Mouse (Mus musculus) myocyte (in vitro differentiated cells): ENCODE data around the gene Pfn3. TPM values are rescaled to one million over a fixed set of nuclear protein-coding genes. Genes with fewer than 3 reads are reported as not detected.

Experiments used
- H3K27me3 ChIP-seq: one replicate; pipeline ENCODE4 v1.6.1; 2011; ENCODE audit not compliant: control insufficient read depth, insufficient read depth, insufficient read length
- H3K36me3 ChIP-seq: one replicate; pipeline ENCODE4 v1.6.1; 2011; ENCODE audit not compliant: control insufficient read depth, insufficient read depth
- H3K4me2 ChIP-seq: one replicate; pipeline ENCODE4 v1.6.1; 2011; ENCODE audit warnings: low read depth, control low read depth
- H3K4me3 ChIP-seq: one replicate; pipeline ENCODE4 v1.5.1; 2011; ENCODE audit warnings: mild to moderate bottlenecking, control low read depth, moderate library complexity
- H3K79me2 ChIP-seq: one replicate; pipeline ENCODE4 v1.6.1; 2011; ENCODE audit not compliant: control insufficient read depth, insufficient read depth
- H3ac ChIP-seq: one replicate; pipeline ENCODE4 v1.6.1; 2011; ENCODE audit not compliant: control insufficient read depth, insufficient read length
- CEBPB ChIP-seq: IDR thresholded peaks from 2 replicates; pipeline ENCODE4 v1.6.1; 2011; ENCODE audit warnings: mild to moderate bottlenecking, moderate library complexity; ENCODE audit not compliant: poor library complexity, insufficient read depth, severe bottlenecking
- E2F4 ChIP-seq: IDR thresholded peaks from one replicate; pipeline ENCODE4 v1.6.1; 2011; ENCODE audit warnings: mild to moderate bottlenecking, control low read depth, moderate library complexity; ENCODE audit not compliant: insufficient read depth
- MAX ChIP-seq: IDR thresholded peaks from one replicate; pipeline ENCODE4 v1.6.1; 2011; ENCODE audit warnings: low read depth, mild to moderate bottlenecking, control low read depth
- MYOD1 ChIP-seq, 3 experiments: IDR thresholded peaks; one replicate each; pipeline ENCODE4 v1.6.1; 2011; ENCODE audit warnings: control low read depth in 2 of 3, low read depth in 2 of 3, mild to moderate bottlenecking in 2 of 3, moderate library complexity in 1 of 3; ENCODE audit not compliant: insufficient read length in 2 of 3, control insufficient read depth in 1 of 3
- MYOG ChIP-seq, 3 experiments: IDR thresholded peaks; one replicate each; pipeline ENCODE4 v1.6.1; 2011; ENCODE audit warnings: control low read depth in 2 of 3, low read depth in 2 of 3, mild to moderate bottlenecking in 2 of 3; ENCODE audit not compliant: insufficient read length in 2 of 3, control insufficient read depth in 1 of 3, insufficient read depth in 1 of 3
- POLR2A ChIP-seq: IDR thresholded peaks from one replicate; pipeline ENCODE4 v1.6.1; 2011; ENCODE audit warnings: low read depth, mild to moderate bottlenecking, control low read depth, moderate library complexity; ENCODE audit not compliant: insufficient read length
- POLR2AphosphoS2 ChIP-seq: IDR thresholded peaks from one replicate; pipeline ENCODE4 v1.6.1; 2011; ENCODE audit warnings: low read depth, control low read depth; ENCODE audit not compliant: insufficient read length
- REST ChIP-seq: IDR thresholded peaks from one replicate; pipeline ENCODE4 v1.6.1; 2011; ENCODE audit warnings: mild to moderate bottlenecking, control low read depth, moderate library complexity; ENCODE audit not compliant: insufficient read depth, insufficient read length
- SRF ChIP-seq: IDR thresholded peaks from one replicate; pipeline ENCODE4 v1.6.1; 2011; ENCODE audit warnings: low read depth; ENCODE audit not compliant: control insufficient read depth, insufficient read length
- TCF12 ChIP-seq: IDR thresholded peaks from one replicate; pipeline ENCODE4 v1.6.1; 2011; ENCODE audit warnings: mild to moderate bottlenecking, control low read depth; ENCODE audit not compliant: poor library complexity, insufficient read depth, severe bottlenecking
- TCF3 ChIP-seq: IDR thresholded peaks from one replicate; pipeline ENCODE4 v1.6.1; 2011; ENCODE audit warnings: low read depth, control low read depth; ENCODE audit not compliant: insufficient read length
- USF1 ChIP-seq: IDR thresholded peaks from one replicate; pipeline ENCODE4 v1.6.1; 2011; ENCODE audit warnings: low read depth, mild to moderate bottlenecking, control low read depth, moderate library complexity
- polyA plus RNA-seq: library from polyadenylated mRNA; unstranded; fragments of >200 nt; fragmentation: generic; extraction: Trizol; gene quantifications from one replicate; pipeline ENCODE4 v1.2.1, GENCODE M21; 2012; ENCODE audit warnings: missing spikeins

Gene Pfn3
- polyA plus RNA-seq, 1 experiment: not detected

DNA sequence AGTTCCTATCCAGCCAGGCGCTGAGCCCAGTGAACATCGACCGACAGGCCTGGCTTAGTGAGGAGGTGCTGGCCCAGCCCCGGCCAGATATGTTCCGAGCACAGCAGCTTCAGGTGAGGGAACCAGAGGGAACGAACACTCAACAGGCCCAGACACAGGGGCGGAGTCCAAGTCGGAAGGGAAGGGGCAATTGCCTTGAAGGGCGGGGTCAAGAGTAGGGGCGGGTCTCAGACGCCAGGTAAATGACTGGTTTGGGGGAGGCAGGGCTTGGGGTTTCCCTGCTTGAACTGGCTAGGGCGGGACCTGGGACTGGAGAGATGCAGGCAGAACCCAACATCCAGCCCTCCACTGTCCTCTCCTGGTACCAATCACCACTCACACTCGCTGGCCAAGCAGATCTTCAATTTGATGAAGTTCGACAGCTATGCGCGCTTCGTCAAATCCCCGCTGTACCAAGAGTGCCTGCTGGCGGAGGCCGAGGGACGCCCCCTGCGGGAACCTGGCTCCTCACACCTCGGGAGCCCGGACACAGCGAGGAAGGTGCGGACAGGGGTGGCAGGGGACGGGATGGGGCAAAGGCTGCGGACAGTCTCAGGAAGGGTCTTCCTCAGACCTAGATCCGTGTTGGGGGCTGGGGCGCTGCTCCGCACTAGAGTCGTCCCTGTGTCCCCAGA, 36.0 kb downstream of the Pfn3 start:
- no peak for TF ChIP-seq POLR2A
- no peak for TF ChIP-seq SRF
- no peak for TF ChIP-seq MYOD1 (IDR thresholded peaks at IDR 0.05; ENCODE audit: control insufficient read depth in 1 of 3, insufficient read length in 2 of 3, low read depth in 2 of 3)
- no peak for TF ChIP-seq MYOG (IDR thresholded peaks at IDR 0.05; ENCODE audit: control insufficient read depth in 1 of 3, insufficient read depth in 1 of 3, insufficient read length in 2 of 3, low read depth in 2 of 3)
- no peak for TF ChIP-seq E2F4
- TF ChIP-seq USF1: no peak
- TF ChIP-seq TCF3: no peak
- no peak overlapping the region for H3K4me3 ChIP-seq
- H3K27me3 ChIP-seq: peaks cover 57% of the 10 kb centered on the region
- H3K36me3 ChIP-seq: no peaks in the 10 kb centered on the region
- no peak overlapping the region for H3ac ChIP-seq
- no peaks in the 10 kb centered on the region for H3K79me2 ChIP-seq
- no peak overlapping the region for H3K4me2 ChIP-seq

DNA sequence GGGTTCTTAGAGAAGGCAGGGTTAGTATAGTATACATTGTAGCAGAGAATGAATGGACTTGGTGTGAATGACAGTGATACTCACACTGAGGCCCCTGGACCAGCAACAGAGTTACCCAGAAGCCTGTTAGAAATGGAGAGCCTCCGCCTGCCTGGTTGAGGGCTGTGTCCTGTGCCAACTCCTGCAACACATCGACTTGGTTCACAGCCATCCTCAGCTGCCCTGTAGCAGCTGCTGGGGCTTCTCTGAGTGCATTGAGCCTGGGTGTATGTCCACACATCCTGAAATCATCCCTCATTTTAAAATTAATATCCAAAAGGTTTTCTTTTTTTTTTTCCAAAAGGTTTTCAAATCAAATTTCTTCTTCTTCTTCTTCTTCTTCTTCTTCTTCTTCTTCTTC, 39.2 kb downstream of the Pfn3 start:
- TF ChIP-seq CEBPB: no peak
- TF ChIP-seq SRF: no peak
- TF ChIP-seq USF1: no peak
- no peak for TF ChIP-seq POLR2A
- TF ChIP-seq MYOG (IDR thresholded peaks at IDR 0.05; ENCODE audit: control insufficient read depth in 1 of 3, insufficient read depth in 1 of 3, insufficient read length in 2 of 3, low read depth in 2 of 3): peak; percentile 71 to 87 (median 74)
- peak; percentile 74 to 88 (median 74) for TF ChIP-seq MYOD1 (IDR thresholded peaks at IDR 0.05; ENCODE audit: control insufficient read depth in 1 of 3, insufficient read length in 2 of 3, low read depth in 2 of 3)
- TF ChIP-seq TCF3: peak; percentile 37
- no peak for TF ChIP-seq MAX
- no peak for TF ChIP-seq E2F4
- peak; percentile 41 for TF ChIP-seq TCF12
- Histone ChIP-seq H3K27me3 (peaks cover 53% of the 10 kb centered on the region), H3K4me3 (no peak overlapping the region), H3ac (no peak overlapping the region), H3K4me2 (no peak overlapping the region), H3K36me3 (no peaks in the 10 kb centered on the region), H3K79me2 (no peaks in the 10 kb centered on the region)

DNA sequence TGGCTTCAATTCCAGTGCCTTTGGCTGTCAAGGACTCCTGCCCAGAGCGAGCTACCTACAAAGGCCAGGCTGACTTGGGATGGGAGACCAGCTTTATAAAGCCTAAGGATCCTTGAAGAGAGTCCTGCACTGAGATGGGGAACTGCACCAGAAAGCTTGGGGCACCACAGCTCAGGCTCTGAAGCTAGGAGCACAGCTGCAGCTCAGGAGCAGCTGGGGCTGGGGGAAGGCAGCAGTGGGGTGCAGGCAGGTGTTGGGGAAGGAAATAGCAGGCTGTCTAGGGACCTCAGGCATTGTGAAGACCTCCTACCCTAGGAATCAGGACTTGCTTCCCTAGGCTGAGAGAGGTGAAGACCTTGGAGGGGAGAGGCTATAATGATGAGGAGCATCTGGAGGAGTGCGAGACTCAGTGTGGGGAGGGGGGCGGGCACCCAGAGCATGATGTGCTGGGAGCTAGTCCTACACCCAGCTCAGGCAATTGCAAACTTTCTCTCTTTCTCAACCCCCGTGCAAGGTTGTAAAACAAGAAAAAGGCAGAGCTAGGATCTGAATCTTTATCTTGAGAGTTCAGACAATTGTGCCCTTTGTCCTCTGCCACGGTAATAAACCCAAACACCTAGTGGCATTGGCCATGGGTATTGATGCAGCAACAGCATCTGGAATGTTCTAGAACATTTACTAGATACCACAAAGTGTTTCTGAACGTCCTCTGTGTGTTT, 40.7 kb downstream of the Pfn3 start:
- Histone ChIP-seq H3K27me3 (peaks cover 42% of the 10 kb centered on the region), H3ac (no peak overlapping the region), H3K4me3 (no peak overlapping the region), H3K79me2 (no peaks in the 10 kb centered on the region), H3K36me3 (no peaks in the 10 kb centered on the region), H3K4me2 (no peak overlapping the region)
- TF ChIP-seq MYOD1 (IDR thresholded peaks at IDR 0.05; ENCODE audit: control insufficient read depth in 1 of 3, insufficient read length in 2 of 3, low read depth in 2 of 3): peak in 2 of 3 experiments; percentile 90 to 96
- TF ChIP-seq TCF12: peak; percentile 45
- no peak for TF ChIP-seq E2F4
- no peak for TF ChIP-seq POLR2A
- TF ChIP-seq MYOG (IDR thresholded peaks at IDR 0.05; ENCODE audit: control insufficient read depth in 1 of 3, insufficient read depth in 1 of 3, insufficient read length in 2 of 3, low read depth in 2 of 3): peak; percentile 63 to 96 (median 93)
- no peak for TF ChIP-seq SRF
- no peak for TF ChIP-seq REST
- no peak for TF ChIP-seq CEBPB
- no peak for TF ChIP-seq MAX
- TF ChIP-seq USF1: no peak
- TF ChIP-seq POLR2AphosphoS2: no peak
- TF ChIP-seq TCF3: peak; percentile 81

DNA sequence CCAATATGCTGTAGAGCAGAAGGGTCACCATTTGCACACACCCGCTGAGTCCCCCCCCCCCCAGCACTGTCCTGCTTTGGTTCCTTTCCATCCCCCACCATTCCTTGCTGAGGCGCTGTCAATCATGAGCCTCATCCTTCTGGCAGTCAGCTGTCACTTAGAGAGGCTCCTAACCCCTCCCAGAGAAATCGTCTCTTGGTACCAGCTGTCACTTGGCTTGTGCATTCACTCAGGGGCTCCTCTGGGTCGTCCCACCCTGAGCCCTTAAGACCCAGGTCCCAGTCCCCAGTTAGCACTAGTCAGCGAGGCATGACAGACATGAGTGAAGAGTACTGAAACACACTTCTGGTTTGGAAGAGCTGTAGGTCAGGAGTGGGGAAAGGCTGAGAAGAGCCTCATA, 43.3 kb downstream of the Pfn3 start:
- H3ac ChIP-seq: no peak overlapping the region
- peak overlapping the region; percentile 53 for H3K4me2 ChIP-seq
- TF ChIP-seq E2F4 (no peak), TCF3 (peak; percentile 31), POLR2A (no peak), MYOG (IDR thresholded peaks at IDR 0.05; ENCODE audit: control insufficient read depth in 1 of 3, insufficient read depth in 1 of 3, insufficient read length in 2 of 3, low read depth in 2 of 3) (peak; percentile 6 to 90 (median 84)), POLR2AphosphoS2 (no peak), MAX (no peak), MYOD1 (IDR thresholded peaks at IDR 0.05; ENCODE audit: control insufficient read depth in 1 of 3, insufficient read length in 2 of 3, low read depth in 2 of 3) (peak; percentile 70 to 91 (median 75)), CEBPB (no peak), TCF12 (peak; percentile 78), SRF (no peak)
- H3K36me3 ChIP-seq: no peaks in the 10 kb centered on the region
- no peak overlapping the region for H3K4me3 ChIP-seq
- no peaks in the 10 kb centered on the region for H3K79me2 ChIP-seq
- peaks cover 19% of the 10 kb centered on the region for H3K27me3 ChIP-seq
